Mouse (Mus musculus) left cerebral cortex, adult 11 months (tissue): ENCODE results near the gene Ech1.
"Not testable (repeated sequence)": the region's sequence is repeated elsewhere in the genome, so short reads cannot be mapped to it uniquely, and the experiment has no call there.

Source experiments
- DNase-seq: peaks from one replicate; pipeline ENCODE4 v3.0.0; 2022; ENCODE audit warnings: low spot score

The Ech1 gene

DNA sequence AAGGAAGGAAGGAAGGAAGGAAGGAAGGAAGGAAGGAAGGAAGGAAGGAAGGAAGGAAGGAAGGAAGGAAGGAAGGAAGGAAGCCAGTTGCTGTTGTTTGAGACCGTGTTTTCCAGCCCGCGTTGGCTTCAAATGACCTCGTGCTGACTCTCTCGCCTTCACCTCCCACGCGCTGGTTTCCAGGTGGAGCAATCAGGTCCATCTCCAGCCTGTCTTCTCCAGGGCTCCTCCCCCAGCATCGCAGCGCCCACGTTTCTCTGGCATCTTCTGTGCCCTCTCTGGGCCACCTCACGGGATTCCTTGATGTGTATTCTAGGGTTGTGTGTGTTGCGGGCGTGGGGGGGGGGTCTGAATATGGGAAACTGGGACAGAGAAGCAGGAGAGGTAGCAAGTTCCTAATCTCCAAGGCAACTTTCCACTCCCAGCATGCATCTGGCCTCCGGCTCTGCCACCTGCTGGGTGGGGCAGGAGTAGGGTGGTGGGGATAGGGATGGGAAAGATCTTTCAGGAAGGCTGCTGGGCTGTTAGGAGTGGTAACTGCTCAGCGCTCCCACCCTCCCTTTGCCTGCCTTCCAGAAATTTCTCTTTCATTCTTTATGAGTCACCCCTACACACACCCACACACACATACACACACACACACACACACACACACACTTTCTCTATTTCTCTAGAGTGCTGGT, 37.9 kb downstream of the Ech1 start:
- DNase-seq = peak; percentile 55

DNA sequence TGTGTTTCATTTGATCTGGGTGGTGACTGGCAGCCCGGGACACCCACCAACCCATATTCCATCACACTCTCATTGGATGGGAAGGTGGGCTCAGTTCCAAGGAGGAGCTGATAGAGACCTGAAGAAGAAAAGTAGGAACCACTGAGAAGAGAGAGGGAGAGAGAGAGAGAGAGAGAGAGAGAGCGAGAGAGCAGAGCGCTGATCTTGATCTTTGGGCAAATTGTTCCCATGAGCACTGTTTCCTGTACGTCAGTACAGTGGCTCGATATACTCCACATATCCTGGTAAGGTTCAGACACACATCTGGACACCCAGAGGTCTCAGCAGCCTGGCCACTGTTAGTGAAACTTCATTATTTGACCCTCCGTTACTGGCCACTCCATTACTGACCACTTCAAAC, 38.5 kb downstream of the Ech1 start, which contains the start of gene Lgals7:
TSS of gene Lgals7 (plus strand) at position 314 of the 400 bp plus-strand sequence.
- no peak for DNase-seq

DNA sequence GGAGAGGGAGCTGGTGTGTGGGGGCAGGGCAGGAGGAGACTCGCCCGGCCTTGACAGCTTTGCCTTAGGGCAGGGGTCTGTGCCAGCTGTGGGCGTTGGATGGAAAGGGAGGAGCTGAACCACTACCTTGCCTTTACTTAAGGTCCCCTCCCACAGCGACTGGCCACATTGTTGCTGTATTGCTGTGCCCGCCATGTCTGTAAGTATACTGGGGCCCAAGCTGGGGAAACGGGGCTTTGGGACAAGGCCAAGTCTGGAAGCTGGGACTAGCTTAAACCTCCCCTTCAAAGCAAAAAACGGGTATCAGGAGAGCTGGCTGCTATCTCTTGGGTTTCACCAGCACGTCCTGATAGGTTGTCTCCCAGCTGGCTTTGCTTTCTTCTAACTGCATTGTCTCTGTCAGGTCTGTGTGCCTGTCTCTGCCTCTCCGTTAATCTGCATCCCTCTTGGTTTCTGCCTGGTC, 39.3 kb downstream of the Ech1 start:
- no peak for DNase-seq

DNA sequence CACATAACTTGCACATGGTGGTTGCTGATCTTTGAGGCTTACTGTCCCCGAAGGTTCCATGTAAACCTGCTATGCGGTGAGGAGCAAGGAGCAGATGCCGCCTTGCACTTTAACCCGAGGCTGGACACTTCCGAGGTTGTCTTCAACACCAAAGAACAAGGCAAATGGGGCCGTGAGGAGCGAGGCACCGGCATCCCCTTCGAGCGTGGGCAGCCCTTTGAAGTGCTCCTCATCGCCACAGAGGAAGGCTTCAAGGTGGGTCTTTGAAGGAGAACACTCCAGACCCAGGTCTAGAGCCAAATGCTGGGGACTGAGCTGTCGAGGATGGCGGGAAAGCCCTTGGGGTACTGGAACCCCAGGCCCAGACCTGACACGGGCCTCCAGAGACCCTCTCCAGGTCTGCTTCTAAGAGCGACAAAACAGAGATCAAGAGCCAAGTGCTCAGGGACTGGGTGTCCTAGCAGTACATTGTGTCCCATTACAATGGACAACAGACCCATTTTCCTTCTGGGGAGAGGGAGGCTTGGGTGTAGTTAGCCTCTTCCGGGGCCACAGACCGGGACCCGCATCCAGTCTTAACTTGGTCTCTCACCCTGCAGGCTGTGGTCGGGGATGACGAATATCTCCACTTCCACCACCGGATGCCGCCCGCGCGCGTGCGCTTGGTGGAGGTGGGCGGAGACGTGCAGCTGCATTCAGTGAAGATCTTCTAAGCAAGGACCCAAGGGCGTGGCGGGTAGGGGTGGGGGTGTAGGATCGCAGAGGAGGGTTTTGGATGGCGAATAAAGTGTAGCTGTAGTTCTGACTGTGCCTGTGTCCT, 40.7 kb downstream of the Ech1 start:
- DNase-seq = peak; percentile 74

DNA sequence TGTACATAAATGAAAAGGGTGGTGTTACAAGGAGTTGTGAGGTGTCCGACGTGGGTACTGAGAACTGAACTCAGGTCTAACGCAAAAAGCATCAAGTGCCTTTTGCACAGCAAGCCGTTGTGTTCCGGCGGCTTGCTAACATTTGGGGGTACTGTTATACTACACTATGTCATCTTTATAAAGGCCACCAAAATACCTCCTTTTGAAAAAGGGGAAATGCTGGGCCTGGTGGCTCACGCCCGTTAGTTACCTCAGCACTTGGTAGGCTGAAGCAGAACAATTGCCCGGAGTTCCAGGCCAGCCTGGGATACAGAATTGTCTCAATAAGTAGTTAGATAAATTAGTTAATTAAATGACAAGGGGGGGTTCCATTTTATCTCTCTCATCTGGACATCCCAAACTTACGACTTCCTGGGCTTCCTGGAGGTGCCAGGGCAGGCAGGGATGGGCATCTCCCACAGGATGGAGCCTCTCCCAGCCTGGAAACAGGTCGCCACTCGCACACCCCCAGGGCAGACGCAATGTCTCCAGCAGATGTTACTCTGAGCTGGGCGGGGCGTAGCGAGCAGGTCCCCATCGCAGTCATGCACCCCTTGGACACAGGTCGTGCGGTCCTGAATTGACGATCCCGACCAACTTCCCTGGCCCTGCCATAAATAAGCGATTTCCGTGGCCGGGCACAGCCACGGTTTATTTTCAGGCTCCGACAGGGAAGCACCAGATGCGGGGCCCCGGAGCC, 41.9 kb downstream of the Ech1 start:
- DNase-seq = no peak

DNA sequence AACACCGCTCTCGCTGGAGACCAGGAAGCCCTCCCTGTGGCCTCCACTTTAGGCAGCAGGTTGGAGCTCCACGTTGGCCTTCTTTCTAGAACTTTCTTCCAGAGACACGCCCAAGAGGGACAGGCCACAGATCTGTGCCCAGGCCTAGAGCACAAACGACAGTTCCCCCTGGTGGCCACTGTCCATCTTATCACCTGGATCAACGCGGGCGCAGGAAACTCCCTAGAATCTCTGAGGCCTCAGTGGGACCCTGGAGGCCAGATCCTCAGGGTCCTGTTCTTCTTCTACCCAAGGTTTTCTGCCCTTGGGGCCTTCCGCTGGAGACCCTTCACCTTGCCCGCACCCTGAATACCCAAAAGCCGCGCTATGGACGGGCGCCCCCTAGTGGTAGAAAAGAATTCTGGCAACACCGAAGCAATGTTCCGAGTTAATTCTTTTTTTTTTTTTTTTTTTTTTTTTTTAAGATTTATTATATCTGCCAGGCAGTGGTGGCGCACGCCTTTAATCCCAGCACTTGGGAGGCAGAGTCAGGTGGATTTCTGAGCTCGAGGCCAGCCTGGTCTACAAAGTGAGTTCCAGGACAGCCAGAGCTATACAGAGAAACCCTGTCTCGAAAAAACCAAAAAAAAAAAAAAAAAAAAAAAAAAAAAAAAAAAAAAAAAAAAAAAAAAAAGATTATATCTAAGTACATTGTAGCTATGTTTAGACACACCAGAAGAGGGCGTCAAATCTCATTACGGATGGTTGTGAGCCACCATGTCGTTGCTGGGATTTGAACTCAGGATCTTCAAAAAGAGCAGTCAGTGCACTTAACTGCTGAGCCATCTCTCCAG, 42.7 kb downstream of the Ech1 start:
- not testable (repeated sequence) for DNase-seq

DNA sequence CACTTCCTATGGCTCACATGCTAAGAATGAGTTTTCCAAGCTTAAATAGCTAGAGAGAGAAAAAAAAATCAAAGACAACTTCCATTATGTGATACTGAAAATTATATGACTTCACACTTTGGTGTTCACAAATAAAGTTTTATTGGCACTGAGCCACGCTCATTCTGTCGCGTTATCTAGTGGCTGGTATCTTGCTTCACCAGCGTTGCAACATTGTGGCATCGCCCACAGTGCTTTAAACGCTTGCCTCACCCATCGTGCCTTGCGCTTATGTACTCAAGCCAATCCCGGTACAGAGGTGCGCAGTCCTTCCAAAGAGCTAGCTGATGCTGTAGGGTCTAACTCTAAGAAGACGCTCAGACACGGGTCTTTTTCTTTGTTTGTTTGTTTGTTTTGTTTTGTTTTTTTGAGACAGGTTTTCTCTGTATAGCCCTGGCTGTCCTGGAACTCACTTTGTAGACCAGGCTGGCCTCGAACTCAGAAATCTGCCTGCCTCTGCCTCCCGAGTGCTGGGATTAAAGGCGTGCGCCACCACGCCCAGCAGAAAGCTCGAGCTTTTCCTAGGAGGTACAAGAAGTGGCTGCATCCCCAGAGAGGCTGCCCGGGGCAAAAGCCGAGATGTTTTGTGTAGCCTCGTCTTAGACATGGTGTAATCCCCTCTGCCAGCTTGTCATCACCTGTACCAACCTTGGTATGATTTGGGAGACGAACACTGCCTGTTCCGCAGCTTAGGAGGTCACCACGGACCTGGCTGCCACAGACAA, 46.1 kb downstream of the Ech1 start:
- DNase-seq = no peak

DNA sequence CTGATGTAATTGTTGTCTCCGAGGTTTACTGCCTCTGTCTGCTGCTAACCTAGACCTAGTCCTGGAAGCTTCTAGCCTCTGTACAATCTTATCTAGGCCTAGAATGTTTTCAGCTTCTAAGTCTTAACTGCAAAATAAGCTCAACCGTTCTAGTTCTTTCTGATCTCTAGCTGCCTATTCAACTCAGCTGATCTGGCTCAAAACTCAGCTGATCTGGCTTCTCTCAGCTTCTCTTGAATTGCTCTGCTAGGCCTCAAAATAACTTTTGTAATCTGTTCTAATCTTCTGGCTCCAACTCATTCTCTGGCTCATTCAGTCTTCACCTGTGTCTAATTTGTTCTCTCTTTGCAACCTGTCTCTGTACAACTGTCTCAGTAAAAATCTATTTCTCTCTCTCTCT, 49.5 kb downstream of the Ech1 start:
- DNase-seq = no peak

DNA sequence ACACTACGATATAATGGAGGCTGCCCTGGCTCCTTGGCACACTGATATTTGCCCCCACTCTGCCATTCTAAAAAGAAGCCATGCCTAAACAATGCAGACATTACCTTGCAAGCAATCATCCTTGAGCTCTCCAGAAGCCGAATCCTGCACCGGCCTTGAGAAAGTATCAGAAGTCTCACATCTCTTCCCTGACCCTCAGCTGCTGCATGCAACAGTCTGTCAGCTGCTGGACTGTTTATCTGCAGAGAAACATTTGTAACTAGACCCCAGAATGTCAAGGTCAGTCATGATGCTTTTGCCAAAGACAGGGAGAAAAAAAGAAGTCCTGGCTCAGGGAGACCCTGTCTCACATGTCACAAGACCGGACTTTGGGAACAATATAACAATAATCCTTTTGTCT, 51.1 kb downstream of the Ech1 start:
- DNase-seq = no peak

DNA sequence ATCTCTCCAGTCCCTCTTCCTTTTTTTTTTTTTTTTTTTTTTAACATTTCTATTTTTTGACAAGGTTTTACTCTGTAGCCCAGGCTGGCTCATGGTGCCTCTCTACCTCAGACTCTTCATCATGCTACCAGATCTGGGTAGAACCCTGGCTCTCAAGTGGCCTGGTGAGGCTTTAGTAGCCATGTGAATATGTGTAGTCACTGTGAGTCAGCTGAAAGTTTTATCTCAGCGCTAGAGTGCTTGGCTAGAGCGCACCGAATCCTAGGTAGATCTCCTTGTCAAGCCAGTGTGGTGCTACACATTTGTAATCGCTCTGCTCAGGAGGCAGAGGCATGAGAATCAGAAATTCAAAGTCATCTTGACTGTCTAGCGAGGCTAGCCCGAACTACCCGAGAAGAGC, 52.1 kb downstream of the Ech1 start:
- no peak for DNase-seq

DNA sequence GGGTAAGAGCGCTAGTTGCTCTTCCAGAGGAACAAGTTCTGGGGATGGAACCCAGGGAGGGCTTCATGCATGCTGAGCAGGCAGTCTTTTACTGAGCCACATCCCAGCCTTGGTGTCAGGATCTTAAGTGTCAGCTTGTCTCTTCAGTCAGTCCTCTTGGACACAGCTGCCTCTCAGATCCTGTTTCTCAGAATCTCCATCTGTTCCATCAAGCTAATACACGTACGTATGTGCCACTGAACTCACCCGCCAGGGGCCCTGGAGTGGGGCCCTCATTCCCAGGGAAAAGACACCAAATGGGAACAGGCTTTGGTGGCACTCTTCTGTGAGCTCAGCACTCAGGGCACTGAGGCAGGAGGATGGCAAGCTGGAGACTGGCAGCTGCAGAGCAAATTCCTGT, 52.8 kb downstream of the Ech1 start:
- no peak for DNase-seq

DNA sequence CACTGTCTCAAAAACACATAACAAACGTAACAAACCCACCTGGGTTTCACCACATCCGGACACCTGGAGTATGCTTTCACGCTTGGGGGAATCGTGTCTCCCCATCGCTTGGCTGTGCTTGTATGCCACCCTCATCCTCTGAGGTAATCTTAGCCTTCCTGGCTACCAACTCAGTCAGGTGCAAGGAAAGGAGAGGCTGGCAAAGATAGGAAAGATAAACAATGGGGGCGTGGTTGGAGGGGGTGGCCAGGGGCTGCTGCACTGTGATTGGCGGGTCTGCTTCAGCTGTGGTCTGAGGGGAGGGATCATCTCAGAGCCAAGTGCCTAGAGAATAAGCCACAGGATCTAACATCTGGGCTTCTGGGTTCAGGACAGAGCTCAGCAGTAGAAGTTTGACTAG, 54.6 kb downstream of the Ech1 start:
- DNase-seq = no peak

DNA sequence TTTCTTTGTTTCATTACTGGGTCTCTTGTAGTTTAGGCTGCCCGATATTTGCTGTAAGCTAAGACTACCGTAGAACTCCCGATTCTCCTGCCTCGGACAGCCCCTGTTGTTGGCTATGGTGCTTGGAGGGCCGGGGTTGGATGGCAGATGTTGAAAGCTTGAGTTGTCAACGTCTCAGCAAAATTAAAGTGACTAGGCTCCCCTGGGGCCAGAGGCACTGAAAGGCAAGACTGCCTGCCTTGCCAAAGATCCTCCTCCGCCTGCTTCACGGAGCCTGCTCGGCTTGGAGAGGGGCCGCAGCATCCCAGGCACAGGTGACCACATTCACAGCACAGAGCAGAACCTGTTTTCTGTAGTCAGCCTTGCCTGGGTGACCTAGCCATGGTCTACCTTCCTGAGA, 55.5 kb downstream of the Ech1 start:
- DNase-seq = no peak

DNA sequence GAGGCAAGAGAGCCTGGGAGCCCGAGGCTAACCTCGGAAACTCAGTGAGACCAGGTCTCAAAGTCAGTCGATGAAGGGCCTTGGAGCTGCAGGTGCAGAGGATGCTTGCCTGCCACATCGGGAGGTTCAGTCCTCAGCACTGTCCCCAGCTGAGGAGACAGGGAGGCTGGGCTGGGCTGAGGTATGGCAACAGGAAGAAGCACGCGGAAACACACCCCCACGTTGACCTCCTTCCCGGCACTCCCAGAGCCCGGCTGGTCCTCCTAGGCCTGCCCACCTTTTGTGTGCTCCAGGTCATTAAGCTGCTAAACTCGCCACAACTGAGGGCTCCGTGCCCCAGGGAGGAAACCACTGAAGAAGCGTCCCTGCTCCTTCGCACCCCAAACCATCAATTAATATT, 56.2 kb downstream of the Ech1 start, which contains the start of gene Capn12:
TSS of gene Capn12 (plus strand) at position 224 of the 400 bp plus-strand sequence.
- DNase-seq = no peak
